Mouse (Mus musculus): ENCODE measurements around the gene Gpha2. TPM values are rescaled to one million over a fixed set of nuclear protein-coding genes. Genes with fewer than 3 reads are reported as not detected.

The Gpha2 gene
- 0.24 TPM in 1 of 2 replicates, not detected in the other for polyA plus RNA-seq (2016; fragmentation: Nextera tagmentation; extraction: Ambion mirVana)

GRCm38 (mm10) chr19:6226135-6226534 is at the start of gene Gpha2:
Gene Gpha2, plus strand, starts transcription at chr19:6226380.
- WGBS = 18% methylated on average over 2 of the region's 2 CpGs

DNA sequence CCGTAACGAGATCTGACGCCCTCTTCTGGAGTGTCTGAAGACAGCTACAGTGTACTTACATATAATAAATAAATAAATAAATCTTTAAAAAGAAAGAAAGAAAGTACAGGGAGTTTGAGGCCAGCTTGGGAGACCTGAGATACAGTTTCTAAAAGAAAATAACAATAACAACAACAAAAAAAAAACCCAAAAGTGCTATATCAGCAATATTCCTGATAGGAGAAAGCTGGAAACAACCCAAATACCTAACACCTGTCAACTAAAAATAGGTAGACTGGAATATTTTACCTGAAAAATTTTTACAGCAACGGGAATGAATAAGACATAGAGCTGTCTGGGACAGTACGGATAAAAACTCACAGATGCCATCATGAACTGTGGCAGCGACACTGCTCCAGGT is 47.4 kb upstream of the Gpha2 start:
- no peak for DNase-seq (ENCODE audit: low spot score)
- Histone ChIP-seq H3K27me3 (ENCODE audit: insufficient read depth, poor library complexity, severe bottlenecking) (no peaks in the 10 kb centered on the region), H3K27ac (no peak overlapping the region), H3K4me1 (no peaks in the 10 kb centered on the region), H3K9me3 (no peaks in the 10 kb centered on the region), H3K36me3 (no peaks in the 10 kb centered on the region), H3K4me3 (no peak overlapping the region)
- WGBS = 80% methylated on average over 6 of the region's 6 CpGs

More at GRCm38 (mm10) chr19:6226135-6226534, at the start of gene Gpha2:
- Histone ChIP-seq H3K27ac (no peak within 1 kb of the TSS), H3K36me3 (peaks cover 46% of the 10 kb centered on the region), H3K4me1 (peaks cover 12% of the 10 kb centered on the region), H3K9me3 (no peaks in the 10 kb centered on the region), H3K27me3 (ENCODE audit: insufficient read depth, poor library complexity, severe bottlenecking) (no peaks in the 10 kb centered on the region), H3K4me3 (0 out of 2 replicates have a peak within 1 kb of the TSS, but pooled peaks have one; percentile 13)
- DNase-seq (ENCODE audit: low spot score) = no peak

DNA sequence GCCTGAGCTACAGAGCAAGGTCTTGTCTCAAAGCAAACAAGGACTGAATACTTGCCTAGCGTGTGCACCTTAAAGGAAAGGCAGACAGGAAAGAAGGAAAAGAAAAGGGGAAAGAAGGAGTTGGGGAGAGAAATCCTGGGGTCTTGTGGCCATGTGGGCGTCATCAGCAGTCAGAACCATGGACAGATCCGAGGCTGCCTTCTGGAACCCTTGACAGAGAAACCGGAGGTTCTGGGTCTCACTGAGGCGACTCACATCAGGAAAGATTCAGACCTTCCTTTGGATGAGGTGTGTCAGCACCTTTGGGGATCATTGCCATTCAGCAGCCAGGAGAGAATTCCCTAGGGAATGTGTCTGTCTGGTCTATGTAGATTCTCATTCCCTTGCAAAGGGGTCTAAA is 44.6 kb upstream of the Gpha2 start:
- no peaks in the 10 kb centered on the region for H3K9me3 ChIP-seq
- no peak overlapping the region for H3K27ac ChIP-seq
- WGBS = 14% methylated on average over 5 of the region's 5 CpGs
- H3K27me3 ChIP-seq (ENCODE audit: insufficient read depth, poor library complexity, severe bottlenecking) = 0 out of 2 replicates have a peak, but pooled peaks cover 8% of the 10 kb centered on the region
- no peaks in the 10 kb centered on the region for H3K4me1 ChIP-seq
- no peak overlapping the region for H3K4me3 ChIP-seq
- no peak for DNase-seq (ENCODE audit: low spot score)
- no peaks in the 10 kb centered on the region for H3K36me3 ChIP-seq

GRCm38 (mm10) chr19:6182534-6182933 is 43.6 kb upstream of the Gpha2 start:
- Histone ChIP-seq H3K9me3 (no peaks in the 10 kb centered on the region), H3K36me3 (no peaks in the 10 kb centered on the region), H3K27ac (no peak overlapping the region), H3K4me1 (no peaks in the 10 kb centered on the region), H3K4me3 (no peak overlapping the region), H3K27me3 (ENCODE audit: insufficient read depth, poor library complexity, severe bottlenecking) (0 out of 2 replicates have a peak, but pooled peaks cover 8% of the 10 kb centered on the region)
- 12% methylated on average over 3 of the region's 3 CpGs for WGBS
- DNase-seq (ENCODE audit: low spot score) = no peak

GRCm38 (mm10) chr19:6184131-6184530 is 42.0 kb upstream of the Gpha2 start, which contains the start of gene Majin:
Gene Majin, plus strand, starts transcription at chr19:6184388.
- Histone ChIP-seq H3K36me3 (no peaks in the 10 kb centered on the region), H3K27me3 (ENCODE audit: insufficient read depth, poor library complexity, severe bottlenecking) (0 out of 2 replicates have a peak, but pooled peaks cover 8% of the 10 kb centered on the region), H3K4me1 (no peaks in the 10 kb centered on the region), H3K4me3 (no peak within 1 kb of the TSS), H3K27ac (no peak within 1 kb of the TSS), H3K9me3 (no peaks in the 10 kb centered on the region)
- no peak for DNase-seq (ENCODE audit: low spot score)
- 74% methylated on average over 23 of the region's 23 CpGs for WGBS

GRCm38 (mm10) chr19:6204265-6204664 is 21.9 kb upstream of the Gpha2 start:
- no peaks in the 10 kb centered on the region for H3K4me1 ChIP-seq
- no peak for DNase-seq (ENCODE audit: low spot score)
- H3K9me3 ChIP-seq = no peaks in the 10 kb centered on the region
- WGBS = 77% methylated on average over 2 of the region's 2 CpGs
- no peak overlapping the region for H3K4me3 ChIP-seq
- no peaks in the 10 kb centered on the region for H3K27me3 ChIP-seq (ENCODE audit: insufficient read depth, poor library complexity, severe bottlenecking)
- H3K36me3 ChIP-seq = no peaks in the 10 kb centered on the region
- no peak overlapping the region for H3K27ac ChIP-seq

DNA sequence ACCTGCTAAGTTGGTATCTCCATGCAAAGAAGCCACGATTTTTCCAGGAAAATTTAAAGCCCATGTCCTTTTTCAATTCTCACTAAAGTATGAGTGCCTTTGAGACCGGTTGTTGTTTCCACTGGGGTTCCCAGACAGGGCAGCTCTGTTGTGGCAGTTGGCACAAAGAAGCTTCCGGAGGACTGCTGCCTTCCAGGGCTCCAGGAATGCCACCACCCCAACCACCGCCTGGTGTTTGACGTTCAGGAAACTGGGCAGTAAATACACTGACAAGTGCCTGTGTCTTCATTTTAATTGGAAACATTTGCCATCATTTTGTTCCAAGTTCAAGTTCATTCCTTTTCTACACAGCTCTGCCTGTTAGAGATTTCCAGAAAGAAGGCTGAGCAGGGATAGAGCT is 19.5 kb upstream of the Gpha2 start:
- H3K27me3 ChIP-seq (ENCODE audit: insufficient read depth, poor library complexity, severe bottlenecking) = no peaks in the 10 kb centered on the region
- H3K4me3 ChIP-seq = no peak overlapping the region
- DNase-seq (ENCODE audit: low spot score) = no peak
- no peaks in the 10 kb centered on the region for H3K9me3 ChIP-seq
- H3K36me3 ChIP-seq = no peaks in the 10 kb centered on the region
- no peaks in the 10 kb centered on the region for H3K4me1 ChIP-seq
- WGBS = 75% methylated on average over 5 of the region's 5 CpGs
- no peak overlapping the region for H3K27ac ChIP-seq

DNA sequence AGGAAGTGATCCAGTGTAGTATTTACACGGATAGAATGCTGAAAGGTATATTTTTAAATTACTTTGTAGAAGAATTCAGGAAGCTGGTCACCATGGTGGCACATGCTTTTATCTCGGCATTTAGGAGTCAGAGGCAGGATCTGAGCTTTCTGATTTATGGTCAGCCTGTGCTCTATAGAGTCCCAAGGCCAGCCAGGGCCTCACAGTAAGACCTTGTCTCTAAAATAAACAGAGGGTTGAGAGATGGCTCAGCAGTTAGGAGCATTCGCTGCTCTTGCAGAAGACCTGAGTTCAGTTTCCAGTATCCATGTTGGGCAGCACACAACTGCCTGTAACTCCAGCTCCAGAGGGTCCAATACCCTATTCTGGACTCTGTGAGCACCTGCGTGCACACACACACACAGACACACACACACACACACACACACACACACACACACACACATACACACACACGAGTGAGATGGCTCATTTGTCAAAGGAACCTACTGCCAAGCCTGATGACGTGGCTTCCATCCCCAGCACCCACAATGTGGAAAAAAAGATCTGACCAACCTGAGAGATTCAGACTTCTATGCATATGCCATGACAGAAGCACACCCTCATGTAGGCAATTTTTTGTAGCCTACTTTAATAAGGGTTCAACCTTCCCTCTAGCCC is 10.0 kb upstream of the Gpha2 start:
- DNase-seq (ENCODE audit: low spot score) = no peak
- Histone ChIP-seq H3K27me3 (ENCODE audit: insufficient read depth, poor library complexity, severe bottlenecking) (no peaks in the 10 kb centered on the region), H3K9me3 (no peaks in the 10 kb centered on the region), H3K27ac (no peak overlapping the region), H3K4me1 (peaks cover 3% of the 10 kb centered on the region; the same call in 1 of the 2 replicates), H3K36me3 (no peaks in the 10 kb centered on the region), H3K4me3 (no peak overlapping the region)
- WGBS = 72% methylated on average over 6 of the region's 6 CpGs

DNA sequence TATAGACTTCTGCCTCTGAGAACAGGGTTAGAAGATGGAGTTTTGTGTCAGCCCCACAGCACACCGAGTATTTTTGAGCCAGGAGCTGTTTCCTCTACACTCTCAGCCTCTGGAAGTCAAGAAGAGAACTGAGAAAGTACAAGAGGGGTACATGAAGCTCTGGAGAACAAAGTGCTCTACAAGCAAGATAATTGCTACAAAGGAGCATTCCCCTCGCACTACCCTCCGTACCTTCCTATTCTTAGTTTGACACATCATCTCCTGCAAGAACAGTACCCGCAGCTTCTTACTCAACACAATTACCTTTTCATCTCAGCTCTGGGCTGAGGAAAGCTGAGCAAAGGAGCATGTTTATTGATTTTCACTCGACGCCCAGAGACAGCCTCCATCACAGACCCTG is 7.6 kb upstream of the Gpha2 start:
- peaks cover 3% of the 10 kb centered on the region; the same call in 1 of the 2 replicates for H3K4me1 ChIP-seq
- H3K27ac ChIP-seq = no peak overlapping the region
- H3K9me3 ChIP-seq = no peaks in the 10 kb centered on the region
- H3K4me3 ChIP-seq = no peak overlapping the region
- no peaks in the 10 kb centered on the region for H3K27me3 ChIP-seq (ENCODE audit: insufficient read depth, poor library complexity, severe bottlenecking)
- H3K36me3 ChIP-seq = no peaks in the 10 kb centered on the region
- WGBS = 62% methylated on average over 6 of the region's 6 CpGs
- no peak for DNase-seq (ENCODE audit: low spot score)

DNA sequence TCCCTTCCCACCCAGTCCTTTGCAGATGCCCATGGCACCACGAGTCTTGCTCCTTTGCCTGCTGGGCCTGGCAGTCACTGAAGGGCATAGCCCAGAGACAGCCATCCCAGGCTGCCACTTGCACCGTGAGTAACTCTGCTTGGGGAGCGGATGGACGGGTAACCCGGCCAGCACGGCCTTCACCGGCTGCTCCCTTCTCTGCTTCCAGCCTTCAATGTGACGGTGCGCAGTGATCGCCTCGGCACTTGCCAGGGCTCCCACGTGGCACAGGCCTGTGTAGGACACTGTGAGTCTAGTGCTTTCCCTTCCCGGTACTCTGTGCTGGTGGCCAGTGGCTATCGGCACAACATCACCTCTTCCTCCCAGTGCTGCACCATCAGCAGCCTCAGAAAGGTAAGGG is 583 bp downstream of the Gpha2 start:
- H3K27me3 ChIP-seq (ENCODE audit: insufficient read depth, poor library complexity, severe bottlenecking) = no peaks in the 10 kb centered on the region
- 90% methylated on average over 14 of the region's 14 CpGs for WGBS
- peaks cover 52% of the 10 kb centered on the region for H3K36me3 ChIP-seq
- no peaks in the 10 kb centered on the region for H3K9me3 ChIP-seq
- DNase-seq (ENCODE audit: low spot score) = no peak
- no peak overlapping the region for H3K27ac ChIP-seq
- no peak overlapping the region for H3K4me3 ChIP-seq
- peaks cover 12% of the 10 kb centered on the region for H3K4me1 ChIP-seq

DNA sequence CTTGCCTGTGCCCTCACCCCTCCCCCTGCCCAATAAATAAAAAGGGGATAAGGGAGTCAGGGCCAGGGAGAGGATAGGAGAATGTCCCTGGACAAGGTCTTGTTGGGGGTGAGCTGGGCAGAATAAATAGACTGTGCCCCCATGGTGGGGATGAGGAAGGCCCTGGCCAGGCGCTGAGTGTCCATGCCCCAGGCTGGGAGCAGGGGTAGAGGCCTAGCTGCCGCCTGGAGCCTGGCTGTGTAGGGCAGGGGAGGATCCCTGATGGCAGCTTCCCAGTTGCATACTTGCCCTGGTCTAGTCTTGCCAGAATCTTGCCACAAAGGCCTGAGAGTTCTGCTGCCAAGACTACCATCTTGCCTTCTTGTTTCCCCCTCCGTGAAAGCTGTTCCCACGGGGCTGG is 1.7 kb downstream of the Gpha2 start:
- no peak for DNase-seq (ENCODE audit: low spot score)
- Histone ChIP-seq H3K9me3 (no peaks in the 10 kb centered on the region), H3K4me1 (peaks cover 12% of the 10 kb centered on the region), H3K36me3 (peaks cover 62% of the 10 kb centered on the region), H3K27ac (no peak overlapping the region), H3K4me3 (no peak overlapping the region), H3K27me3 (ENCODE audit: insufficient read depth, poor library complexity, severe bottlenecking) (no peaks in the 10 kb centered on the region)
- 88% methylated on average over 4 of the region's 4 CpGs for WGBS

- Histone ChIP-seq H3K27ac (no peak overlapping the region), H3K9me3 (no peaks in the 10 kb centered on the region), H3K27me3 (ENCODE audit: insufficient read depth, poor library complexity, severe bottlenecking) (no peaks in the 10 kb centered on the region), H3K4me3 (no peak overlapping the region), H3K4me1 (peaks cover 25% of the 10 kb centered on the region), H3K36me3 (peaks cover 62% of the 10 kb centered on the region)
- WGBS = 80% methylated on average over 4 of the region's 4 CpGs
- DNase-seq (ENCODE audit: low spot score) = no peak
These were observed 4.2 kb downstream of the Gpha2 start for GRCm38 (mm10) chr19:6230411-6230810.

DNA sequence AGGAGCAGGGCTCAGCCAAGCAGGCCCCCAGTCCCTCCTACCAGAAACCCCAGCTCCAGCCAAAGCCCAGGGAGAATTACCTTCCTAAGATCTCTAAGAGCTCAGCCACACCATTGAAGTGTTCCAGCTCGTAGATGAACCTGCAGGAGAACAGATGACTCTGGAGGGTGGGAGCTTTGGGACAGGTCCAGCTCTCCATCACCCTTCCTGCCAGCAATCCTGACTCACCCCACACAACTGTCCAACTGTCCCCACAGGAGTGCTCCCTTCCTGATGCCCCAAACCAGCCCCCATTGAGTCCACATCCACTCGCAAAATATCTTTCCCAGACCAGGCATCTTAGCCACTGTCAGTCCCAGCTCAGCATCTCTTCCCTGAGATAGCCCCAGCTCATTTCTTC is 4.9 kb downstream of the Gpha2 start:
- Histone ChIP-seq H3K4me1 (peaks cover 26% of the 10 kb centered on the region), H3K27ac (no peak overlapping the region), H3K27me3 (ENCODE audit: insufficient read depth, poor library complexity, severe bottlenecking) (no peaks in the 10 kb centered on the region), H3K36me3 (peaks cover 62% of the 10 kb centered on the region), H3K9me3 (no peaks in the 10 kb centered on the region), H3K4me3 (no peak overlapping the region)
- 84% methylated on average over 2 of the region's 2 CpGs for WGBS
- DNase-seq (ENCODE audit: low spot score) = no peak

DNA sequence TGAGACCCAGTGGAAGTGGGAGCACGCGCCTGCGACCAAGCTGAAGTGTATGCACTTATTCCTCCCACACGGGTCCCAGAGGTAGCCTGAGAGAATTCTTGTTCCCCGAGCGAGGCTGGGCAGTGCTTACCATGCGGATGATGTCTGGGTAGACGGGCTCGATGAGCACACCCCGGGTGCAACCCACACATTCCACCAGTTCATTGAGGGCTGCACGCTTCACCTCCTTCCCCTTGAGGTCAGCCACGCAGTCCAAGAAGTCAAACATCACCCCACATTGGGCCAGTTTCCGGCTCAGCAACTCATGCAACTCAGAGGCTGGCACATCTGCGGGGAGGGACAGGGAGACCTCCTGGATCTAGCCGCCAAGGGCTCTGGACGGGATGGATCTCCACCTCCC is 7.5 kb downstream of the Gpha2 start:
- H3K27ac ChIP-seq = no peak overlapping the region
- H3K36me3 ChIP-seq = peaks cover 41% of the 10 kb centered on the region
- H3K4me1 ChIP-seq = peaks cover 20% of the 10 kb centered on the region
- H3K27me3 ChIP-seq (ENCODE audit: insufficient read depth, poor library complexity, severe bottlenecking) = no peaks in the 10 kb centered on the region
- DNase-seq (ENCODE audit: low spot score) = no peak
- no peaks in the 10 kb centered on the region for H3K9me3 ChIP-seq
- WGBS = 89% methylated on average over 16 of the region's 16 CpGs
- H3K4me3 ChIP-seq = no peak overlapping the region

All from heart, embryonic 10.5 days (tissue).